Mouse (Mus musculus) bone marrow macrophage, adult 2 months (primary cell): ENCODE measurements around the gene Lpxn.

Experiments used
- CTCF ChIP-seq: IDR thresholded peaks from 2 replicates; pipeline ENCODE4 v1.5.1; 2012; ENCODE audit warnings: low read depth, mild to moderate bottlenecking, low read length, moderate library complexity
- POLR2A ChIP-seq: IDR thresholded peaks from 2 replicates; pipeline ENCODE4 v1.6.1; 2012; ENCODE audit warnings: mild to moderate bottlenecking, low read depth, low read length, borderline replicate concordance

GRCm38 (mm10) chr19:12792374-12792773 lies 3.6 kb upstream of the Lpxn start:
- no peak for TF ChIP-seq POLR2A
- TF ChIP-seq CTCF: no peak
